Mouse (Mus musculus) forebrain, embryonic 14.5 days (tissue): ENCODE data around the gene Olfr412. TPM values are rescaled to one million over a fixed set of nuclear protein-coding genes. Genes with fewer than 3 reads are reported as not detected.

ENCODE experiments used
- ATAC-seq: fragments of 200-750 bp; cut with Nextera tagmentation; 2 replicates; pipeline ENCODE4 v1.8.0; 2017; ENCODE audit warnings: mild to moderate bottlenecking, moderate library complexity
- DNase-seq: peaks from one replicate; pipeline ENCODE4 v3.0.0-alpha.2; 2015; ENCODE audit warnings: low spot score
- H3K27ac ChIP-seq: fragments of 300-500 bp; sonication (generic); 2 replicates; pipeline ENCODE4 v1.5.1; 2014; ENCODE audit warnings: low read depth, mild to moderate bottlenecking, control low read depth, low read length, moderate library complexity
- H3K27me3 ChIP-seq: fragments of 300-500 bp; sonication (generic); replicated peaks from 2 replicates; pipeline ENCODE4 v1.6.1; 2014; ENCODE audit warnings: low read length, control low read depth, mixed read lengths; ENCODE audit not compliant: control insufficient read depth, insufficient read depth
- H3K36me3 ChIP-seq: fragments of 300-500 bp; sonication (generic); 2 replicates; pipeline ENCODE4 v1.6.1; 2014; ENCODE audit warnings: low read length, control low read depth; ENCODE audit not compliant: control insufficient read depth, insufficient read depth
- H3K4me1 ChIP-seq: fragments of 300-500 bp; sonication (generic); 2 replicates; pipeline ENCODE4 v1.6.1; 2014; ENCODE audit warnings: antibody characterized with exemption, low read length, control low read depth; ENCODE audit not compliant: control insufficient read depth, insufficient read depth
- H3K4me2 ChIP-seq: fragments of 300-500 bp; sonication (generic); 2 replicates; pipeline ENCODE4 v1.6.1; 2014; ENCODE audit warnings: mild to moderate bottlenecking, control low read depth, low read length
- H3K4me3 ChIP-seq: fragments of 300-500 bp; sonication (generic); 2 replicates; pipeline ENCODE4 v1.5.1; 2014; ENCODE audit warnings: low read depth, low read length, control low read depth
- H3K9ac ChIP-seq: fragments of 300-500 bp; sonication (generic); 2 replicates; pipeline ENCODE4 v1.6.1; 2014; ENCODE audit warnings: mild to moderate bottlenecking, low read length, control low read depth, moderate library complexity
- H3K9me3 ChIP-seq: fragments of 300-500 bp; sonication (generic); replicated peaks from 2 replicates; pipeline ENCODE4 v1.6.1; 2016; ENCODE audit warnings: low read length, control low read depth, mixed read lengths; ENCODE audit not compliant: control insufficient read depth
- WGBS: fragments of 180-500 bp; shearing (Covaris S2); extraction: QIAGEN DNeasy Blood & Tissue Kit; methylation state at CpG from one replicate; pipeline ENCODE4 v1.1.7; 2014; 5-methylcytosine and 5-hydroxymethylcytosine counted together
- polyA plus RNA-seq: library from polyadenylated mRNA; unstranded; fragments of >200 nt; fragmentation: Nextera tagmentation; extraction: Ambion mirVana; gene quantifications from 2 replicates; pipeline ENCODE4 v1.2.1, GENCODE M21; 2014

Gene Olfr412
- polyA plus RNA-seq, 1 experiment from 2014 or later, result not detected

- WGBS, result 55% methylated on average over 5 of the region's 5 CpGs
- Histone ChIP-seq H3K36me3 (no peaks in the 10 kb centered on the region), H3K9ac (no peak overlapping the region), H3K9me3 (no peaks in the 10 kb centered on the region), H3K27me3 (no peaks in the 10 kb centered on the region), H3K27ac (peak overlapping the region; percentile 84), H3K4me1 (peaks cover 25% of the 10 kb centered on the region), H3K4me2 (peak overlapping the region; percentile 2; the same call in 1 of the 2 replicates), H3K4me3 (no peak overlapping the region)
- ATAC-seq, result peak; percentile 41
- no peak for DNase-seq
Measured at GRCm38 (mm10) chr11:74409447-74409754, 47.5 kb downstream of the Olfr412 start.

GRCm38 (mm10) chr11:74409757-74410174 lies 47.9 kb downstream of the Olfr412 start:
- Histone ChIP-seq H3K4me3 (no peak overlapping the region), H3K27me3 (no peaks in the 10 kb centered on the region), H3K9me3 (no peaks in the 10 kb centered on the region), H3K36me3 (no peaks in the 10 kb centered on the region), H3K27ac (peak overlapping the region; percentile 84), H3K4me2 (no peak overlapping the region), H3K9ac (no peak overlapping the region), H3K4me1 (peaks cover 25% of the 10 kb centered on the region)
- peak; percentile 63 for ATAC-seq
- WGBS, result 29% methylated on average over 4 of the region's 4 CpGs
- peak; percentile 82 for DNase-seq

- Histone ChIP-seq H3K27ac (no peak overlapping the region), H3K4me3 (no peak overlapping the region), H3K4me1 (peaks cover 30% of the 10 kb centered on the region), H3K9ac (no peak overlapping the region), H3K27me3 (no peaks in the 10 kb centered on the region), H3K4me2 (no peak overlapping the region), H3K9me3 (no peaks in the 10 kb centered on the region), H3K36me3 (no peaks in the 10 kb centered on the region)
- 73% methylated on average over 3 of the region's 3 CpGs for WGBS
- ATAC-seq, result no peak
- no peak for DNase-seq
Measured at GRCm38 (mm10) chr11:74411943-74412342, 50.1 kb downstream of the Olfr412 start.

GRCm38 (mm10) chr11:74412462-74412861 lies 50.6 kb downstream of the Olfr412 start:
- H3K4me1 ChIP-seq, result peaks cover 30% of the 10 kb centered on the region
- no peaks in the 10 kb centered on the region for H3K36me3 ChIP-seq
- no peak overlapping the region for H3K4me3 ChIP-seq
- no peak overlapping the region for H3K4me2 ChIP-seq
- DNase-seq (no peak), ATAC-seq (no peak)
- no peak overlapping the region for H3K27ac ChIP-seq
- no peaks in the 10 kb centered on the region for H3K9me3 ChIP-seq
- H3K9ac ChIP-seq, result no peak overlapping the region
- 87% methylated on average over 3 of the region's 3 CpGs for WGBS
- no peaks in the 10 kb centered on the region for H3K27me3 ChIP-seq

GRCm38 (mm10) chr11:74413449-74413972 lies 51.6 kb downstream of the Olfr412 start:
- ATAC-seq, result no peak
- WGBS, result 80% methylated on average over 3 of the region's 3 CpGs
- Histone ChIP-seq H3K9me3 (no peaks in the 10 kb centered on the region), H3K27ac (no peak overlapping the region), H3K4me1 (peaks cover 28% of the 10 kb centered on the region), H3K4me3 (no peak overlapping the region), H3K9ac (no peak overlapping the region), H3K4me2 (no peak overlapping the region), H3K36me3 (no peaks in the 10 kb centered on the region), H3K27me3 (no peaks in the 10 kb centered on the region)
- DNase-seq, result no peak

GRCm38 (mm10) chr11:74414112-74414511 lies 52.2 kb downstream of the Olfr412 start:
- ATAC-seq (no peak), DNase-seq (no peak)
- Histone ChIP-seq H3K27ac (no peak overlapping the region), H3K4me3 (no peak overlapping the region), H3K36me3 (no peaks in the 10 kb centered on the region), H3K9me3 (no peaks in the 10 kb centered on the region), H3K4me1 (peaks cover 22% of the 10 kb centered on the region), H3K27me3 (no peaks in the 10 kb centered on the region), H3K4me2 (no peak overlapping the region), H3K9ac (no peak overlapping the region)
- WGBS, result 85% methylated on average over 9 of the region's 9 CpGs

- Histone ChIP-seq H3K9ac (no peak overlapping the region), H3K27ac (no peak overlapping the region), H3K4me3 (no peak overlapping the region), H3K4me2 (no peak overlapping the region), H3K9me3 (no peaks in the 10 kb centered on the region), H3K27me3 (no peaks in the 10 kb centered on the region), H3K36me3 (no peaks in the 10 kb centered on the region), H3K4me1 (peaks cover 6% of the 10 kb centered on the region)
- WGBS, result 45% methylated on average over 12 of the region's 12 CpGs
- no peak for ATAC-seq
- DNase-seq, result peak; percentile 38
Measured at GRCm38 (mm10) chr11:74415736-74416135, 53.9 kb downstream of the Olfr412 start.

Other genes starting within 250 kb of the Olfr412 start
- not detected in 2 replicates for gene Olfr401, start 248.4 kb upstream of the Olfr412 start, polyA plus RNA-seq
- not detected in 2 replicates for gene Olfr402, start 208.5 kb upstream of the Olfr412 start, polyA plus RNA-seq
- not detected in 2 replicates for gene Olfr403, start 175.8 kb upstream of the Olfr412 start, polyA plus RNA-seq
- gene Olfr43, start 150.7 kb upstream of the Olfr412 start, polyA plus RNA-seq, result not detected in 2 replicates
- not detected in 2 replicates for gene Olfr406, start 102.3 kb upstream of the Olfr412 start, polyA plus RNA-seq
- not detected in 2 replicates for gene Olfr59, start 78.3 kb upstream of the Olfr412 start, polyA plus RNA-seq
- not detected in 2 replicates for gene Olfr410, start 24.0 kb upstream of the Olfr412 start, polyA plus RNA-seq
- gene Olfr411, start 9.4 kb upstream of the Olfr412 start, polyA plus RNA-seq, result not detected in 2 replicates
- gene Rap1gap2, start 248.8 kb downstream of the Olfr412 start, polyA plus RNA-seq, result 5.1 and 6.0 TPM in 2 replicates